Mouse (Mus musculus) kidney, postnatal 0 days (tissue): ENCODE results near the gene Eml4. TPM values are rescaled to one million over a fixed set of nuclear protein-coding genes. Genes with fewer than 3 reads are reported as not detected.

Experiments used
- ATAC-seq: fragments of 200-750 bp; cut with Nextera tagmentation; replicated peaks from 2 replicates; pipeline ENCODE4 v1.8.0; 2017; ENCODE audit warnings: low read depth, moderate number of reproducible peaks, moderate TSS enrichment, moderate library complexity; ENCODE audit not compliant: low FRiP score
- DNase-seq: peaks from one replicate; pipeline ENCODE4 v3.0.0-alpha.2; 2016; ENCODE audit warnings: low spot score
- H3K27ac ChIP-seq: fragments of 300-500 bp; sonication (generic); 2 replicates; pipeline ENCODE4 v1.5.1; 2014; ENCODE audit warnings: mild to moderate bottlenecking
- H3K27me3 ChIP-seq: fragments of 300-500 bp; sonication (generic); 2 replicates; pipeline ENCODE4 v1.6.1; 2014; ENCODE audit warnings: low read length, mixed read lengths; ENCODE audit not compliant: insufficient read depth
- H3K36me3 ChIP-seq: fragments of 300-500 bp; sonication (generic); 2 replicates; pipeline ENCODE4 v1.6.1; 2014; ENCODE audit warnings: low read length, mixed read lengths; ENCODE audit not compliant: insufficient read depth
- H3K4me1 ChIP-seq: fragments of 300-500 bp; sonication (generic); replicated peaks from 2 replicates; pipeline ENCODE4 v1.6.1; 2014; ENCODE audit warnings: antibody characterized with exemption, low read length, mixed read lengths; ENCODE audit not compliant: insufficient read depth
- H3K4me2 ChIP-seq: fragments of 300-500 bp; sonication (generic); 2 replicates; pipeline ENCODE4 v1.6.1; 2014; ENCODE audit warnings: mild to moderate bottlenecking, low read length, moderate library complexity, mixed read lengths
- H3K4me3 ChIP-seq: fragments of 300-500 bp; sonication (generic); replicated peaks from 2 replicates; pipeline ENCODE4 v1.5.1; 2014; ENCODE audit warnings: low read depth, low read length
- H3K9ac ChIP-seq: fragments of 300-500 bp; sonication (generic); 2 replicates; pipeline ENCODE4 v1.6.1; 2014; ENCODE audit warnings: low read depth, low read length
- H3K9me3 ChIP-seq: fragments of 300-500 bp; sonication (generic); replicated peaks from 2 replicates; pipeline ENCODE4 v1.6.1; 2016; ENCODE audit warnings: low read length, inconsistent platforms, mixed read lengths
- CTCF ChIP-seq: IDR thresholded peaks from 2 replicates; pipeline ENCODE4 v1.5.1; 2016; ENCODE audit warnings: antibody characterized with exemption, low read depth, mild to moderate bottlenecking, moderate library complexity
- WGBS: fragments of 180-500 bp; shearing (Covaris S2); extraction: QIAGEN DNeasy Blood & Tissue Kit; methylation state at CpG from one replicate; pipeline ENCODE4 v1.1.7; 2014; 5-methylcytosine and 5-hydroxymethylcytosine counted together
- polyA plus RNA-seq: library from polyadenylated mRNA; unstranded; fragments of >200 nt; fragmentation: Nextera tagmentation; extraction: Ambion mirVana; gene quantifications from 2 replicates; pipeline ENCODE4 v1.2.1, GENCODE M21; 2015

Gene Eml4
- polyA plus RNA-seq, 1 experiment from 2014 or later: 19.0 TPM

GRCm38 (mm10) chr17:83364296-83364695, 13.6 kb downstream of the Eml4 start:
- Histone ChIP-seq H3K9ac (no peak overlapping the region), H3K4me2 (no peak overlapping the region), H3K27me3 (no peaks in the 10 kb centered on the region), H3K27ac (no peak overlapping the region), H3K4me1 (0 out of 2 replicates have a peak, but pooled peaks cover 6% of the 10 kb centered on the region), H3K36me3 (no peaks in the 10 kb centered on the region), H3K9me3 (no peaks in the 10 kb centered on the region), H3K4me3 (no peak overlapping the region)
- TF ChIP-seq CTCF: no peak
- no peak for ATAC-seq
- no peak for DNase-seq
- 72% methylated on average over 5 of the region's 5 CpGs for WGBS

GRCm38 (mm10) chr17:83365130-83365529, 14.4 kb downstream of the Eml4 start:
- no peak for TF ChIP-seq CTCF
- 73% methylated on average over 2 of the region's 2 CpGs for WGBS
- H3K4me2 ChIP-seq: no peak overlapping the region

GRCm38 (mm10) chr17:83365614-83366355, 15.1 kb downstream of the Eml4 start:
- Histone ChIP-seq H3K9ac (no peak overlapping the region), H3K9me3 (no peaks in the 10 kb centered on the region), H3K4me3 (no peak overlapping the region), H3K36me3 (no peaks in the 10 kb centered on the region), H3K4me2 (peak overlapping the region; percentile 16; the same call in 1 of the 2 replicates), H3K4me1 (0 out of 2 replicates have a peak, but pooled peaks cover 6% of the 10 kb centered on the region), H3K27ac (peak overlapping the region; percentile 51), H3K27me3 (no peaks in the 10 kb centered on the region)
- ATAC-seq: no peak
- 31% methylated on average over 11 of the region's 11 CpGs for WGBS
- DNase-seq: peak; percentile 65
- TF ChIP-seq CTCF: no peak

More at GRCm38 (mm10) chr17:83365130-83365529, 14.4 kb downstream of the Eml4 start:
- H3K9me3 ChIP-seq: no peaks in the 10 kb centered on the region
- H3K9ac ChIP-seq: no peak overlapping the region
- H3K27ac ChIP-seq: 0 out of 2 replicates have a peak overlapping the region, but pooled peaks have one; percentile 51
- DNase-seq (no peak), ATAC-seq (no peak)
- H3K27me3 ChIP-seq: no peaks in the 10 kb centered on the region
- H3K36me3 ChIP-seq: no peaks in the 10 kb centered on the region
- H3K4me3 ChIP-seq: no peak overlapping the region
- H3K4me1 ChIP-seq: 0 out of 2 replicates have a peak, but pooled peaks cover 6% of the 10 kb centered on the region

GRCm38 (mm10) chr17:83367387-83367786, 16.7 kb downstream of the Eml4 start:
- Histone ChIP-seq H3K4me3 (no peak overlapping the region), H3K4me2 (no peak overlapping the region), H3K27ac (no peak overlapping the region), H3K9me3 (no peaks in the 10 kb centered on the region), H3K9ac (no peak overlapping the region), H3K4me1 (0 out of 2 replicates have a peak, but pooled peaks cover 6% of the 10 kb centered on the region), H3K27me3 (no peaks in the 10 kb centered on the region), H3K36me3 (no peaks in the 10 kb centered on the region)
- ATAC-seq: no peak
- TF ChIP-seq CTCF: no peak
- no peak for DNase-seq
- 74% methylated on average over 5 of the region's 5 CpGs for WGBS

GRCm38 (mm10) chr17:83374123-83374522, 23.4 kb downstream of the Eml4 start:
- no peak for TF ChIP-seq CTCF
- Histone ChIP-seq H3K9me3 (no peaks in the 10 kb centered on the region), H3K4me1 (0 out of 2 replicates have a peak, but pooled peaks cover 8% of the 10 kb centered on the region), H3K9ac (no peak overlapping the region), H3K27me3 (no peaks in the 10 kb centered on the region), H3K4me3 (no peak overlapping the region), H3K36me3 (no peaks in the 10 kb centered on the region), H3K27ac (no peak overlapping the region), H3K4me2 (no peak overlapping the region)
- DNase-seq (no peak), ATAC-seq (no peak)

GRCm38 (mm10) chr17:83375848-83376247, 25.1 kb downstream of the Eml4 start:
- DNase-seq (no peak), ATAC-seq (no peak)
- Histone ChIP-seq H3K27me3 (no peaks in the 10 kb centered on the region), H3K36me3 (no peaks in the 10 kb centered on the region), H3K4me3 (no peak overlapping the region), H3K4me2 (no peak overlapping the region), H3K9ac (no peak overlapping the region), H3K27ac (no peak overlapping the region), H3K4me1 (0 out of 2 replicates have a peak, but pooled peaks cover 8% of the 10 kb centered on the region), H3K9me3 (no peaks in the 10 kb centered on the region)
- 49% methylated on average over 3 of the region's 3 CpGs for WGBS
- TF ChIP-seq CTCF: no peak
